Mouse (Mus musculus) brain, embryonic 18.5 days (tissue): Measurements from ENCODE around the gene Atp11a.

Source experiments
- DNase-seq: peaks from one replicate; pipeline ENCODE4 v3.0.0-alpha.2; 2012; ENCODE audit warnings: low read depth, low spot score

Gene Atp11a

GRCm38 (mm10) chr8:12872983-12873356, 116.2 kb downstream of the Atp11a start:
- DNase-seq, result no peak

DNA sequence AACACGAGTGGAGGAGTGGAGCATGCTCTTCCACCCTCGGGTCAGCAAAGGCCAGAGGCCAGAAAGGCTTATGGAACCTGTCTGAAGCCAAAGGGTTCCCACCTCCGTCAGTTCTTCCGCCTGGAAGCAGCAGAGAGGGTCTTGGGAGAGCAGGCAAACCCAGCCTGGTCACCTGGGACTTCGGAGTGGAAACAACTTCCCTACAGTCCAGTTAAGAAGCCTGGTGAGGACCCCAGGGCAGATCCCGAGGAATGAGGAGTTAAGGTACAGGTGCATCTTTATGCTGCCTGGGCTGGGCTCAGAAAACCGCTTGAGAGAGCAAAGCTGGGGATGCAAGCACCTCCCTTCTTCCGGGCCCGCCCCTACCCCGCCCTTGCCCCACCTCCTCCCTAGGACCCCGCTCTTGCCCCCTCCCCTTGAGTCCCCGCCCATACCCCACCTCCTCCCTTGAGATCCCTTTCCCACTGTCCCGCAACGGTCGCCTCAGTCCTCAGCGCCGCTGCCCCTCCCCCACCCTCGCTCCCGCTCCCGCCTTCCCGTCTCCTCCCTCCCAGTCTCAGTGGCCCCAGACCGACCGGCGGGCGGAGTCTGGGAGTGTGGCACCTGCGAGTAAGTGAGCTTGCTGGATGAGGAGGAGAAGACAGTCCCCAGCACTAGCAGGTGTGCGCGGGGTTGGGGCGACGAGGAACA, 116.7 kb downstream of the Atp11a start, which contains the start of gene Mcf2l:
TSS of gene Mcf2l (plus strand) at position 450 of the 690 bp plus-strand sequence.
- peak; percentile 61 for DNase-seq

DNA sequence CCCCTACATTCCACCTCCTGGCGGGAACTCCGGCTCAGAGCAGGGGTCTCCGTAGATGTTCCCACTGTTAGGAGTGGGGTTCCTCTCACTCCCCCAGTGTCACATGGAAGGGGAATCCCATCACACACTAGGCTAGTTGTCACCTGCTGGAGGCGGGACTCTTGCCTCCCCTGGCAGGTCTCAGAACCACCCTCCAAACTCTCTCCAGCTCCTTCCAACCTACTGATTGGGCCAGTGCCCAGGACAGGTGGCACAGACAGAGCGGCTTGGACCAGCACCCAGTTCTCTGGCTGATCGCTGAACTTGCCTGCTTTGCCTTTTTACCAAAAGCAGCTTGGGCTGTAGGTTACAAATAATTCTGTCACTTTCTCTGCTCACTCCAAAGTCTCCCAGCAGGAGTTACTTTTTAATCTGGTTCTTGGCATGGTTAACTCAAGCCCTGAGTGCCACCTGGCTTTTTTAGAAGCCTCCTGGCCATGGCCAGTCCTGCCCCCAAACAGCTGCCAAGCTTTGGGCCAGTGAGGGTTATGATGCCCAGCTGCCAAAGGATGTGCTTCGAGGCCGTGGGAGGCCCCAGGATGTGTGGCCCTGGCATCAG, 117.5 kb downstream of the Atp11a start:
- DNase-seq, result no peak

DNA sequence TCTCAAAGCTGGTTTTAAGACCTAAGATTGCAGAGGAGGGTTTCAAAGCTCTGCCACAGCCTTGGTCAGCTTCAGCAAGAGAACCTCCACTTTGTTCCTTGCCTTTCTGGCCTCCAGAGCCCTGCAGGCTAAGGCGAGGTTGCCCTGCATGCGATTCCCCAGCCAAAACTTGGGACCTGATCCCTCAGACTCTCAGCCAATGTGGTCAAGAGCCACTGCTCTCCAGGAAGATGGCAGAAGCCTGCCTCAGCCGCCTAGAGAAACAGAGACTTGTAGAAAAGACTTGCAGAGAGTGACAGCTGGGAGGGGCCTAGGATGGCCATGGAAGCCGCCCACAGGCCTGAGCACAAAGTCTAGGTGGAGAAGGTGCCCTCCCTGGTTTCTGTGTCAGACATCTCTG, 118.2 kb downstream of the Atp11a start:
- DNase-seq, result no peak

DNA sequence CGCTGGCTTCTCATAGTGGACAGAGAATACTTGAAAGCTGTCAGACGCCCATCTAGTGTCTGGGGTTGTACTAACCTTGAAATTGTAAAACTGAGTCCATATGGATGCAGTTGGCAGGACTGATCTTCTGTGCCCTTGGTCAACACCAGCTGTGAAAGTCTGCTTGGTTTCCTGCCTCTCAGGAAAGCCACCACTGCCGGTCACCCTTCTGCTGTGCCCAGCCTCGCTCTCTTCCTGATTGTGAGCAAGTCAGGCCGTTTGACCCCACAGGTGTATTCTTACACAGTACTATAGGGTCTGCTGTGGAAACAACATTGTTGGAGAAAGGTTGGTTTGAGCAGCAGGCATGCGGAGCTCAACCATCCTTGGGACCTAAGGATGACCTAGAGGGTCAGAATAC, 120.3 kb downstream of the Atp11a start:
- DNase-seq, result no peak

DNA sequence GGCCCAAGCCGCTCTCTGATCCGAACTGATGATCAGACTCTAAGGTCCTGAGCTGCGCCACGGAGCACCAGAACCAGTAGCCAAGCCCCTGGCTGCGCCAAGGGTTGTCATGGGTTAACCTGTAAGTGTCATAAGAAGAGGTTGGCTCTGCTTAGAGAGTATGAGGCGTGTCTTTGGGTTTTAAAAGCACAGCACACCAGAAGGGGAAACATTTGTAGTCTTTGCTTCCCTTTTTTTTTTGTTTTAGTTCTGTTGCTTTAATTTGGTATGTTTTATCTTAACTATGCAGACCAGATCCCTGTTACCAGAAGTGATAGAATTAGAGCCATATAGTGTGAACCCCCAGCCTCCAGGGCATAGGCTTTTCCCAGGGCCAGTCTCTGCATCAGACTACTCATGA, 123.3 kb downstream of the Atp11a start:
- DNase-seq, result no peak

DNA sequence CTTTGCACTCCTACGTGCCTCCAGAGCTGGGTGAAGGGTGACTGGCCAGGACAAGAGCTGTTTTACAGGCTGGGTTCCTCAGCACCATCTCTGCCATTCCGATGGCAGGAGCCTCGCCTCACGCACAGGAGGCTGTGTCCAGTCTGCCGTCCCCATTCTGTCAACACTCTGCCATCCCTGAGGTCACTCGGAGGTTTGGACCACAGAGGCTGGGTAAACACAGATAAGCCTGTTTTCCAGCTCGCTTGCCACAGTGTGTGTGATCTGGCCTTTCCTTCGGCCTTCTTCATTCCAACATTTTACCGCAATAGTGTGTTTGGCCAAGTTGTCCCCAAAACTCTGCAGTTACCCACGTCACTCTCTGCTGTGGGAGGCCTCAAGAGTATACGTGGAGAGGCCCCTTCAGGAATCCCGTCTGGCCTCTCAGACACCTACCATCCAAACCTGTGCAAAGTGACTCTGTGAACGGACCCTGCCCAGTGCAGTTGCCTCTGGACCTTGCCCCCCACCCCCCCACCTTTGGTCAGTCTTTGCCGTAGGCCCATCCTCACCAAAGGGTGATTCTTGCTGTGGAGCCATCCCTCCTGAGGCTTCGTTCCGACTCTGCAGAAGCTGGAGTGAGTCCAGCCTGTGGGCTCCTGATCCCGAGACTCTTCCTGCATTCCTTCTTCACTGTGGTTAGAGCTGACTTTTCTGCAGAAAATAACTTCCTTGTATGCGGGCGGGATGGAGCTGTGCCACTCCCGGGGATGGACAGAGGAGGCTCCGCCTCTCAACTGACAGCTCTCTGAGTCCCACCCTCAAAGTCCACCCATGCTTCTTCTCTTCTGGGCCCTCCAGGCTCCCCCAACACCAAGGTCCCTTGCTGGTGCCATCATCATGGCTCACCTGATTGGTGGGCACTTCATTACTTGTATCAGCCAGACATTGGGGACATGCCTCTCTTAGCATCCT, 126.5 kb downstream of the Atp11a start:
- no peak for DNase-seq

- DNase-seq, result no peak
Observed at GRCm38 (mm10) chr8:12887772-12888435, 131.1 kb downstream of the Atp11a start.

DNA sequence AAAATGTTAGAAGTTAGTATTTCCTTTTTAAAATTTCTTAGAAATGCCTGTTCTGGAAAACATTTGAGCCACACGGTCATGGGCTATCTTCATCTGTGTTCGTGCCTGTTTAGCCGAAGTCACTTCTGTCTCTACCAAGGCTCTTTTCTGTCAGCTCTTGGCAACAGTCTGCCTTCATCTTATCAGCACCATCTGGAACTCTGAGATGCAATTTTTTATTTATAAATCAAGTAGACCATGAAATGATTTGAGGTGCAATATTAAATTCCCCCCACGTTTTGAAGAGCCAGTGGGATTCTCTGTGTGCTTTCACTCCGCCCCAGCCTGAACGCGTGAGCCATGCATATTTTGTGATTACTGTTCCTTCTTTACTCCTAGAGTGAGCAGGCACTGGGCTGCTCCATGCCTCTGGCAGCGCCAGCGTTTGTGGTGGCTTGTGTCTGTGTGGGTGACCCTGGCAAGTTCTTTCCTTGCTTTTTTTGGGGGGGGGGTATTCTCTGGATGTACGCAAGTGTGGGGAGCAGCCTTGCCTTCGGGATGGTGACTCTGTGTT, 132.3 kb downstream of the Atp11a start:
- DNase-seq, result no peak

DNA sequence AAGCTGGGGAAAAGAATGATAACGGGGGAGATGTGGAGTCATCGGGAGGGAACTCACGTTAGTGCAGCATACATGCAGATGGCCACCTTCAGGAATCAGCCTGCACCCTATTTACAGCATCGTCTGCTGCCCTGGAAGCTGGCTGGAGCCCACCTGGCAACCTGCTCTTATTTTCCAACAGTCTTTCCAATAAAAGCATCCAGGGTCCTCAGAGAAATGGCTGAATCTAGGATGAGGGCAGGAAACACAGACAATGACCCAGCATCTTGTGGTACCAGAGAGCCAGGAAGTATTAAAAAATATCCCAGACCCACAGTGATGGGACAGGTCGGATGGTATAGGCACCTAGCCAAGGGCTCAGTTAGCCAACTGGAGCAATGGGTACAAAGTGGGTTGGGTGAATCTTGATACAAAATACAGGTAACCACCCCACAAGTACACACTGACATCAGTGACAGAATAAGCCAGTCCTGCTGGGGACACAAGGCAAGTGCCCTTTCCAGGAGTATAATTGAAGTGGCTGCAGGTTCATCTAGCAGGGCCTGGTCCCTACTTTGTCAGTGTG, 136.2 kb downstream of the Atp11a start:
- no peak for DNase-seq

GRCm38 (mm10) chr8:12893797-12894578, 137.2 kb downstream of the Atp11a start:
- DNase-seq, result no peak

DNA sequence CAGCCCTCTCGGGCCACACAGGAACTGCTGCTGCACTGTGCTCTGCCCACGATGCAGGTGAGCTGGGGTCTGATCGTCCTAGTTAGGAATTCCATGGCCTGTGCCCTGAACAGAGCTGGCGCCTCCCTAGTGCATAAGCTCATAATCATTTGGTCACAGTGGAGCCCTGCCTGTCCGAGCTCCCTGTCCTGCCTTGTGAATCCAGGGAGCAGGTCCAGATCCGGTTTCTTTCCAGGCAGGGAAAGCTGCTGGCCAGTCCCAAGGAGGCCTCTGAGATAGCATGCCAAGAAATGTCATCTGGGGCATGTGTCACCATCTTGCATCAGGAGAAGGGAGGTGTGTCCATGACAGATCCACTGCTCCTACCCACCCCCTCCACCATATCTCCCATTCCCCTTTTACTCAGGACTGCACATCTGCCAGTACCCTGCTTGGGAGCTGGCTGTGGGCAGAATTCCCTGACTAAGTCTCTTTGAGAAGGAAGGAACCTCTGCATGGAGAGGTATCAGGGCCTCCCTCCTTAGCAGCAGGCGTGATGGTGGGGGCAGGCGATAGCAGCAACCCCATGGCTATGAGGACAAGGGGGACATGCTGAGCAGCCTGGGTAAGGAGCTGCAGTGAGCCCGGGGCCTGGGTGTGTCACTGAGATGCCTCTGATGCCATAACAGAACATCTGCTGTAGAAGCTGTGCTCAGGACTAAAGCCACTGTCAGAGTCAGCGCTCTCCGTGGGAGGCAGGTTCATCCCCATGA, 138.1 kb downstream of the Atp11a start:
- DNase-seq, result no peak

DNA sequence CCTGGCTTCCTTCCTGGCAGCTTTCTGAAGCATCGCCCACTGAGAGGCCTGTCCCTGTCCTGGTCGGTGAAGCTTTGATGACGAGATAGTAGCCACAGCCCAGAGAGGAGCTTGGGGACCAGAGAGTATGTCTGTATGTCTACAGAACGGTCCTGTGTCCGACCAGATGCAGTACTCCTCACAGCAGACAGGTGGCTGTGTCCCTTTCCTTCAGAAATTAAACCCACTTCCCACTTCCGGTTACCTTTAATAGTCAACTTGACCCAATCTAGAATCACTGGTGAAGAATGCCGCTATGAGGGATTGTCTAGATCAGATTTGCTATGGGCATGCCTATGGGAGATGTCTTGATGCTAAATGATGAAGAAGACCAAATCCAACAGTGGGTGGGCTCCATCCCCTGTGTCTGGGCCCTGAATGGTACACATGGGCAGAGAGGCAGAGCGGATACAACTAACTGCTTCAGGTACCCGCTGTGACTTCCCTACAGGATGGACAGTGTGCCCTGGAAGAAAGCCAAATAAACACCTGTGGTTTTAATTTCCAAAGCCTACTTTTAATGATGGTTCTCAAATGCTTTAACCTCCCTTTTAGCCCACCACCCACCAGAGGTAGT, 138.8 kb downstream of the Atp11a start:
- DNase-seq, result no peak

DNA sequence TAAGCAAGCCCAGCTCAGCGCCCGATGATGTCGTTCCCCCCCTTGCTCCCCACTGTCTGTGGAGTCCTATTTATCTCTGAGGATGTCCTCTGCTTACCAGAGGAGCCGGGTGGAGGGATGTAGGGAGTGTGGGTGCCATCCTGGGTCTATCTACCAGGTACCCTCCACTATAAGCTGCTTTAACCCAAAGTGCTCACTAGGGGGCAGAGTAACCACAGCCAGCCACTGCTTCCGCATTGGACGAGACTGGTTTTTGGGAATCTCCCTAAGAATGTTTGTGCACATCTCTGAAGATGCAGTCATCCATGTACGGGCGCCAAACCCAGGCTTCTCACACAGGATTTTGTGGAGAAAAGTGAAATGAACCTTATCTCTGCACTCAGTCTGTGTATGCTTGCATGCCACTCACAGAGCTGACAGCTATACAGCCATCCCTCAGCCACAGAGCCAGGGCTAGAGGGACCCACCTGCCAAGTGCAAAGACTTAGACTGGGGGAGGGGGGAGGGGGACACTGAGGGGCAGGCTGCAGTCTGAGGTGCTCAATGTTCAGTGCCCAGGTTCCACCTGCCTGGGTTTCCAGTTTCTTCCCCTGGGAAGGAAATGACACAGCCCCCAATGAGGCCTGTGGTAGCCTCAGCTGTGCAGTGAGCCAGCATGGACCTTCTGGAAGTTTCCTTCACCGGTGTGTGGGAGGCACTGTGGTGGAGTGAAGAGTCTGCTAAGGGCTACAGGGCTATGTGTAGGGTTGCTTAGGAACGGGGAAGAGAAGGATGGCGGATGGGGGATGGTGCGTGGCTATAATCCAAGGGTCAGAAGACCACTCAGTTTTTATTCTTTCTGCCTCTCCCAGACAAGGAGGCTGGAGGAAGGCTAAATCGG, 139.9 kb downstream of the Atp11a start:
- no peak for DNase-seq

DNA sequence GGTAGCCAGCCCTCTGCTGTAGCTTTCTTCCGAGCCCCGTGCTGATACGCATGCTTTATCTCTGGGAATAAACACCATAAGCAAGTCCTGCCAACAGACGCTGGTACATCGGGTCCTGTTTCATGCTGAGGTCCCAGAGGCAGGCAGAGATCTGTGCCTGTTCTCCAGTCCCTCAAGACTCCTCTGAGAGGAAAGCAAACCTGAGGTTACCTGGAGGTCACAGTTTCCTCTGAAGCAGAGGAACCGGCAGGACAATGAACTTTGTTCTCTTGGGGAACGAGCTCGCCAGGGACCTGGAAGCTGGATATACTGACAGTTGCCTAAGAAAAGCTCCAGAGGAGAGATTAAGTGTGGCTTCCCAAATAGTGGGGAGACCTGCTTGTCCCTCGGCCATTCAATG, 141.0 kb downstream of the Atp11a start:
- DNase-seq, result no peak

DNA sequence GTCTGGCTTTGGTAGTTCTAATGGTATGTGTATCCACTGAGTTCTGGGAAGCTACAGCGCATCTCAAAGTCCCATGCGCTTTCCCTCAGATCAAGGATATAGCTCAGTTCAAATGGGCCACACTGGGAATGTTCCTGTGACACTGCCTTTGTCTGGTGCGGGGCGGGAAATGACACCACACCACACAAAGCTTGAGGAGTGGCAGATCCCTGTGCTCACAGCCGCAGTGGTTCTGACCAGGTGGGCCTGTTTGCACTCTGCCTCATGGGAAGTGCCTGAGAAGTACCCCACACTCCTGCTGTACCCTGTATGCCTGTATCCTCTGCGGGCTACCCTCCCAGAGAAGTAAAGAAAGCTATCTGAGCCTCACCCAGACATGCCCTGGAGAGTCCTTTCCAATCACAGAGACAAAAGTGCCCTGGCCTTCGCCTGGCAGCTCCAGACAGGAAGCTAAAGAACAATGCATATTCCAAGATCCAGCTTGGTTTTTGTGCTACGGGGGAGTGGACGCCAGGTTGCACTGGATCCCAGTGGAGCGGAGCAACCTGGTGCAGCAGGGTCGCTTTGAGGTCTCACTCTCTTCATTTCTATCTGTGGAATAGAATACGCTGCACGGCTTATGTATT, 147.1 kb downstream of the Atp11a start:
- DNase-seq, result no peak

DNA sequence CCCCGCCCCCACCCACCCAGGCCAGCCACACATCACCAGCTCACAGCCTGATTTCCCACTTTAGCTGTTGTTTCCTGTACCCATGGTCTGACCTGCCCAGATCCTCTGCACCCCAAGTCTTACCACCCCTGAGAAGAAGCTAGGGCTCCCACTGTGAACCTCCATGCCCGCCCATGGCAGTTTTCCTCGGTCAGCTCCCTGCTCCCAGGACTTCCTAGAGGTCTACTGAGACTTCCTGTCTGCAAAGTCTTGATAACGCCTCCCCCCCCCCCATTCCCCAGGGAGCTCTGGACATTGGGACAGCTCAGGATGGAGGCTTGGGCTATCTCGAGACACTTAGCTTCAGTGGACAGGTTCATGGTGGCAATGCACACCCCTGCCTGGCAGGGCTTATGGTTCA, 148.3 kb downstream of the Atp11a start:
- no peak for DNase-seq
